In the genomic region with DNA sequence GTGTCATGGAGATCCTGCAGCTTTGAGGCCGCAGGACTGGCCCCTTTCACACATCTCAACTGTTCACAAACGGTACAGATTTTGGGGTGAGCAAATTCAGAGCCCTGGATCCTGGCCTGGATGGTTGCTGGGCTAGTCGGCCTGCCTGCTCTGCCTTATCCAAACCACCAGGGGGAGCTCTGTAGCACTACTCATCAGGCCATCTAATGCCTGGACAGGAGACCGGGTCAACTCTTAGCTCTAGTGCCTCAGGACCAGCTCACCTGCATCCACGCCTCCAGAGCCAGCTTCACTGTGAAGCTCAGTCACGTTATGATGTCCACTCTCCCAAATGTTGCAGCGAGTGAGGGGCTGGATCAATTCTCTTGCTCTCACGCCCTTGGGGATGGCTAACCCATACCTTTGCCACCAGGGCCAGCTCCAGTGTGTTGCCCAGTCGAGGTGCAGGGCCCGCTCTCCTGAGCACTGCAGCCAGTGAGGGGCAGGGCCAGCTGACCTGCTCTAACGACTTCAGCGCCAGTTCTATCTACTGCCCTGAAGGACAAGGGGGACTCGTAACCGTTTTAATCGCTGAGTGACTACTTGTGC, we compare ENCODE assay signal across 8 mouse cellular contexts.
DNase-seq lines count a peak whose midpoint lies in the region; ATAC-seq and TF ChIP-seq lines count a peak whose summit lies in the region.

No protein-coding gene starts in this region.

- peak; percentile 13 to 48 for DNase-seq in urinary bladder, adult 18-20 months (ENCODE audit: low spot score in 2 of 2)
- DNase-seq in urinary bladder, postnatal 10 days (ENCODE audit: low spot score): no peak
- DNase-seq in cerebellum, postnatal 10 days: peak; percentile 86 to 92
- peak; percentile 16 to 76 for DNase-seq in frontal cortex, adult 2 months (ENCODE audit: extremely low spot score in 1 of 2, low spot score in 1 of 2)
- peak; percentile 76 for DNase-seq in limb, embryonic 11.5 days (ENCODE audit: low spot score)
- peak; percentile 10 to 18 for DNase-seq in monocyte, adult 2 months (ENCODE audit: low read depth in 1 of 2, low spot score in 2 of 2)
- DNase-seq in stomach, postnatal 0 days (ENCODE audit: low spot score): peak; percentile 63

- ATAC-seq in intestine, embryonic 16.5 days: 0 out of 2 replicates have a peak, but pooled peaks have one; percentile 50
- no peak; the same call in 1 of the 2 replicates for ATAC-seq in limb, embryonic 11.5 days (ENCODE audit: insufficient number of reproducible peaks, low FRiP score, low TSS enrichment, low read depth)
- ATAC-seq in stomach, postnatal 0 days (ENCODE audit: low FRiP score, low TSS enrichment): peak; percentile 57; the same call in 1 of the 2 replicates

- H3K4me1 ChIP-seq in intestine, embryonic 16.5 days (ENCODE audit: control insufficient read depth, insufficient read depth, low read length): no peaks in the 10 kb centered on the region
- H3K4me1 ChIP-seq in limb, embryonic 11.5 days (ENCODE audit: control insufficient read depth, insufficient read depth, low read length): no peaks in the 10 kb centered on the region
- H3K4me1 ChIP-seq in stomach, postnatal 0 days (replicated peaks; ENCODE audit: control insufficient read depth, insufficient read depth): no peaks in the 10 kb centered on the region

- TF ChIP-seq EP300 in stomach, postnatal 0 days (optimal IDR thresholded peaks at IDR 0.05): no peak

- TF ChIP-seq CTCF in stomach, postnatal 0 days (IDR thresholded peaks at IDR 0.05; ENCODE audit: low read depth): peak; percentile 86

- no peak overlapping the region for H3K9ac ChIP-seq in intestine, embryonic 16.5 days (ENCODE audit: low read depth, low read length)
- H3K9ac ChIP-seq in limb, embryonic 11.5 days (ENCODE audit: low read length): no peak overlapping the region
- H3K9ac ChIP-seq in stomach, postnatal 0 days (ENCODE audit: low read length): no peak overlapping the region

- no peak overlapping the region for H3K27ac ChIP-seq in intestine, embryonic 16.5 days (ENCODE audit: low read length)
- no peak overlapping the region for H3K27ac ChIP-seq in limb, embryonic 11.5 days (replicated peaks; ENCODE audit: low read depth, low read length)
- no peak overlapping the region for H3K27ac ChIP-seq in stomach, postnatal 0 days (replicated peaks)

- H3K4me3 ChIP-seq in intestine, embryonic 16.5 days (ENCODE audit: low read length): no peak overlapping the region
- no peak overlapping the region for H3K4me3 ChIP-seq in limb, embryonic 11.5 days (ENCODE audit: low read depth, low read length)
- no peak overlapping the region for H3K4me3 ChIP-seq in stomach, postnatal 0 days (ENCODE audit: low read depth, low read length)

- 61% methylated on average over 15 of the region's 15 CpGs for WGBS in intestine, embryonic 16.5 days
- 53% methylated on average over 15 of the region's 15 CpGs for WGBS in limb, embryonic 11.5 days
- WGBS in stomach, postnatal 0 days: 63% methylated on average over 15 of the region's 15 CpGs

- no peaks in the 10 kb centered on the region for H3K27me3 ChIP-seq in intestine, embryonic 16.5 days (replicated peaks; ENCODE audit: control insufficient read depth, insufficient read depth, low read length)
- no peaks in the 10 kb centered on the region for H3K27me3 ChIP-seq in limb, embryonic 11.5 days (ENCODE audit: control insufficient read depth, insufficient read depth, low read length)
- no peaks in the 10 kb centered on the region for H3K27me3 ChIP-seq in stomach, postnatal 0 days (ENCODE audit: control insufficient read depth, insufficient read depth, low read length)

- H3K9me3 ChIP-seq in intestine, embryonic 16.5 days (ENCODE audit: control insufficient read depth, low read length): no peaks in the 10 kb centered on the region
- no peaks in the 10 kb centered on the region for H3K9me3 ChIP-seq in limb, embryonic 11.5 days (ENCODE audit: control insufficient read depth, low read length)
- no peaks in the 10 kb centered on the region for H3K9me3 ChIP-seq in stomach, postnatal 0 days (ENCODE audit: control insufficient read depth, low read length)

- H3K36me3 ChIP-seq in intestine, embryonic 16.5 days (ENCODE audit: control insufficient read depth, insufficient read depth, low read length): no peaks in the 10 kb centered on the region
- H3K36me3 ChIP-seq in limb, embryonic 11.5 days (ENCODE audit: control insufficient read depth, insufficient read depth, low read length): no peaks in the 10 kb centered on the region
- no peaks in the 10 kb centered on the region for H3K36me3 ChIP-seq in stomach, postnatal 0 days (ENCODE audit: control insufficient read depth, insufficient read depth, low read length)

- H3K4me2 ChIP-seq in intestine, embryonic 16.5 days (ENCODE audit: low read depth, low read length): no peak overlapping the region
- H3K4me2 ChIP-seq in limb, embryonic 11.5 days (ENCODE audit: low read depth, severe bottlenecking): no peak overlapping the region
- H3K4me2 ChIP-seq in stomach, postnatal 0 days (replicated peaks; ENCODE audit: low read depth): no peak overlapping the region
